Mouse (Mus musculus) erythroblast, embryonic 14.5 days (primary cell): ENCODE results near the gene Nptxr. TPM values are rescaled to one million over a fixed set of nuclear protein-coding genes. Genes with fewer than 3 reads are reported as not detected.
"Not testable (repeated sequence)": the region's sequence is repeated elsewhere in the genome, so short reads cannot be mapped to it uniquely, and the experiment has no call there.

Experiments used
- H3K27me3 ChIP-seq: 2 replicates; pipeline ENCODE4 v1.6.1; 2012; ENCODE audit warnings: inconsistent platforms; ENCODE audit not compliant: control insufficient read depth
- H3K36me3 ChIP-seq: 2 replicates; pipeline ENCODE4 v1.6.1; 2012; ENCODE audit warnings: mild to moderate bottlenecking, inconsistent platforms; ENCODE audit not compliant: control insufficient read depth
- H3K4me1 ChIP-seq: 2 replicates; pipeline ENCODE4 v1.6.1; 2012; ENCODE audit warnings: inconsistent platforms; ENCODE audit not compliant: control insufficient read depth
- H3K4me3 ChIP-seq: replicated peaks from 2 replicates; pipeline ENCODE3; 2012; ENCODE audit warnings: moderate library complexity, mild to moderate bottlenecking, inconsistent platforms
- H3K9me3 ChIP-seq: 2 replicates; pipeline ENCODE4 v1.6.1; 2012; ENCODE audit warnings: low read length, inconsistent platforms, mixed read lengths; ENCODE audit not compliant: control insufficient read depth
- GATA1 ChIP-seq: IDR thresholded peaks from 2 replicates; pipeline ENCODE4 v1.6.1; 2012; ENCODE audit warnings: low read length, inconsistent platforms, mixed read lengths
- TAL1 ChIP-seq: IDR thresholded peaks from 3 replicates; pipeline ENCODE4 v1.6.1; 2012; ENCODE audit warnings: low read length, inconsistent platforms, mixed read lengths
- polyA plus RNA-seq: library from polyadenylated mRNA; stranded (reverse); fragments of >175 nt; gene quantifications from 2 replicates; pipeline ENCODE4 v1.2.3, GENCODE M21; 2012

The Nptxr gene
- polyA plus RNA-seq, 1 experiment, result not detected

GRCm38 (mm10) chr15:79825146-79825825 lies 20.7 kb upstream of the Nptxr start:
- H3K4me3 ChIP-seq, result no peak overlapping the region
- peaks cover 47% of the 10 kb centered on the region for H3K36me3 ChIP-seq
- no peak for TF ChIP-seq TAL1
- TF ChIP-seq GATA1, result no peak
- no peaks in the 10 kb centered on the region for H3K9me3 ChIP-seq
- no peaks in the 10 kb centered on the region for H3K27me3 ChIP-seq
- H3K4me1 ChIP-seq, result peaks cover 22% of the 10 kb centered on the region

- no peak overlapping the region for H3K4me3 ChIP-seq
- H3K9me3 ChIP-seq, result no peaks in the 10 kb centered on the region; the same call in 1 of the 2 replicates
- no peak for TF ChIP-seq GATA1
- TF ChIP-seq TAL1, result no peak
- H3K27me3 ChIP-seq, result no peaks in the 10 kb centered on the region
- peaks cover 19% of the 10 kb centered on the region for H3K4me1 ChIP-seq
- H3K36me3 ChIP-seq, result peaks cover 37% of the 10 kb centered on the region
These were observed 19.2 kb upstream of the Nptxr start for GRCm38 (mm10) chr15:79823588-79824280.

- Histone ChIP-seq H3K27me3 (no peaks in the 10 kb centered on the region), H3K4me3 (no peak overlapping the region), H3K9me3 (peaks cover 4% of the 10 kb centered on the region), H3K36me3 (peaks cover 25% of the 10 kb centered on the region), H3K4me1 (peaks cover 14% of the 10 kb centered on the region)
- TF ChIP-seq GATA1 (no peak), TAL1 (no peak)
These were observed 18.0 kb upstream of the Nptxr start for GRCm38 (mm10) chr15:79822265-79823199.

GRCm38 (mm10) chr15:79818325-79818724 lies 13.8 kb upstream of the Nptxr start:
- peaks cover 3% of the 10 kb centered on the region; the same call in 1 of the 2 replicates for H3K27me3 ChIP-seq
- H3K36me3 ChIP-seq, result peaks cover 7% of the 10 kb centered on the region
- peaks cover 4% of the 10 kb centered on the region for H3K9me3 ChIP-seq
- TF ChIP-seq GATA1 (no peak), TAL1 (no peak)
- peaks cover 11% of the 10 kb centered on the region for H3K4me1 ChIP-seq
- H3K4me3 ChIP-seq, result no peak overlapping the region

GRCm38 (mm10) chr15:79813666-79814258 lies 9.2 kb upstream of the Nptxr start:
- H3K4me3 ChIP-seq, result no peak overlapping the region
- peaks cover 18% of the 10 kb centered on the region for H3K27me3 ChIP-seq
- no peaks in the 10 kb centered on the region for H3K36me3 ChIP-seq
- no peaks in the 10 kb centered on the region for H3K4me1 ChIP-seq
- peaks cover 4% of the 10 kb centered on the region for H3K9me3 ChIP-seq
- TF ChIP-seq TAL1 (no peak), GATA1 (no peak)

- H3K27me3 ChIP-seq, result peaks cover 26% of the 10 kb centered on the region
- not testable (repeated sequence) for H3K36me3 ChIP-seq, H3K9me3 ChIP-seq, H3K4me3 ChIP-seq, H3K4me1 ChIP-seq
These were observed 8.3 kb upstream of the Nptxr start for GRCm38 (mm10) chr15:79812840-79813239.

GRCm38 (mm10) chr15:79810997-79811396 lies 6.4 kb upstream of the Nptxr start:
- Histone ChIP-seq H3K4me1 (no peaks in the 10 kb centered on the region), H3K36me3 (no peaks in the 10 kb centered on the region), H3K9me3 (no peaks in the 10 kb centered on the region), H3K27me3 (peaks cover 45% of the 10 kb centered on the region), H3K4me3 (no peak overlapping the region)
- TF ChIP-seq TAL1 (no peak), GATA1 (no peak)

GRCm38 (mm10) chr15:79810061-79810460 lies 5.5 kb upstream of the Nptxr start:
- H3K27me3 ChIP-seq, result peaks cover 54% of the 10 kb centered on the region
- no peak for TF ChIP-seq TAL1
- TF ChIP-seq GATA1, result no peak

More at GRCm38 (mm10) chr15:79810061-79810460, 5.5 kb upstream of the Nptxr start:
- Histone ChIP-seq H3K36me3 (no peaks in the 10 kb centered on the region), H3K9me3 (no peaks in the 10 kb centered on the region), H3K4me1 (no peaks in the 10 kb centered on the region), H3K4me3 (no peak overlapping the region)
